Mouse (Mus musculus) C2C12 (cell line): ENCODE results near the gene Trp73.

ENCODE experiments used
- CTCF ChIP-seq: IDR thresholded peaks from one replicate; pipeline ENCODE4 v1.5.1; 2011; ENCODE audit not compliant: control insufficient read depth, insufficient read depth, insufficient read length
- FOSL1 ChIP-seq: IDR thresholded peaks from one replicate; pipeline ENCODE4 v1.8.0; 2011; ENCODE audit warnings: mild to moderate bottlenecking, low read length; ENCODE audit not compliant: poor library complexity, insufficient read depth, severe bottlenecking
- MYOD1 ChIP-seq: IDR thresholded peaks from one replicate; pipeline ENCODE4 v1.6.1; 2011; ENCODE audit warnings: low read depth; ENCODE audit not compliant: control insufficient read depth, insufficient read length

- TF ChIP-seq CTCF (no peak), MYOD1 (no peak), FOSL1 (no peak)
Measured at GRCm38 (mm10) chr4:154085856-154086255, 54.2 kb downstream of the Trp73 start.
